Mouse (Mus musculus) hindbrain, embryonic 11.5 days (tissue): ENCODE data around the gene Nudt16l1. TPM values are rescaled to one million over a fixed set of nuclear protein-coding genes. Genes with fewer than 3 reads are reported as not detected.

ENCODE experiments used
- ATAC-seq: fragments of 200-750 bp; cut with Nextera tagmentation; 2 replicates; pipeline ENCODE4 v1.8.0; 2017; ENCODE audit warnings: mild to moderate bottlenecking, moderate TSS enrichment, moderate library complexity; ENCODE audit not compliant: low FRiP score
- DNase-seq: peaks from one replicate; pipeline ENCODE4 v3.0.0-alpha.2; 2015; ENCODE audit warnings: low spot score
- H3K27ac ChIP-seq: fragments of 300-500 bp; sonication (generic); 2 replicates; pipeline ENCODE4 v1.5.1; 2014; ENCODE audit warnings: mild to moderate bottlenecking, low read depth, low read length
- H3K27me3 ChIP-seq: fragments of 300-500 bp; sonication (generic); 2 replicates; pipeline ENCODE4 v1.6.1; 2014; ENCODE audit warnings: mild to moderate bottlenecking, low read length, moderate library complexity, mixed read lengths; ENCODE audit not compliant: control insufficient read depth, insufficient read depth
- H3K36me3 ChIP-seq: fragments of 300-500 bp; sonication (generic); 2 replicates; pipeline ENCODE4 v1.6.1; 2014; ENCODE audit warnings: mild to moderate bottlenecking, low read length, moderate library complexity, mixed read lengths; ENCODE audit not compliant: control insufficient read depth, insufficient read depth
- H3K4me1 ChIP-seq: fragments of 300-500 bp; sonication (generic); replicated peaks from 2 replicates; pipeline ENCODE4 v1.6.1; 2014; ENCODE audit warnings: low read length, mixed read lengths; ENCODE audit not compliant: control insufficient read depth, insufficient read depth
- H3K4me2 ChIP-seq: fragments of 300-500 bp; sonication (generic); replicated peaks from 2 replicates; pipeline ENCODE4 v1.6.1; 2014; ENCODE audit warnings: mild to moderate bottlenecking, low read depth, low read length
- H3K4me3 ChIP-seq: fragments of 300-500 bp; sonication (generic); 2 replicates; pipeline ENCODE4 v1.5.1; 2014; ENCODE audit warnings: low read depth, low read length
- H3K9ac ChIP-seq: fragments of 300-500 bp; sonication (generic); 2 replicates; pipeline ENCODE4 v1.6.1; 2014; ENCODE audit warnings: low read depth, low read length
- H3K9me3 ChIP-seq: fragments of 300-500 bp; sonication (generic); 2 replicates; pipeline ENCODE4 v1.6.1; 2016; ENCODE audit warnings: low read length; ENCODE audit not compliant: control insufficient read depth
- WGBS: fragments of 180-500 bp; shearing (Covaris S2); extraction: QIAGEN DNeasy Blood & Tissue Kit; methylation state at CpG from one replicate; pipeline ENCODE4 v1.1.7; 2014; 5-methylcytosine and 5-hydroxymethylcytosine counted together
- polyA plus RNA-seq: library from polyadenylated mRNA; unstranded; fragments of >200 nt; fragmentation: Nextera tagmentation; extraction: Ambion mirVana; gene quantifications from 2 replicates; pipeline ENCODE4 v1.2.1, GENCODE M21; 2014

Nudt16l1 gene
- polyA plus RNA-seq, 1 experiment from 2014 or later = 131 TPM

DNA sequence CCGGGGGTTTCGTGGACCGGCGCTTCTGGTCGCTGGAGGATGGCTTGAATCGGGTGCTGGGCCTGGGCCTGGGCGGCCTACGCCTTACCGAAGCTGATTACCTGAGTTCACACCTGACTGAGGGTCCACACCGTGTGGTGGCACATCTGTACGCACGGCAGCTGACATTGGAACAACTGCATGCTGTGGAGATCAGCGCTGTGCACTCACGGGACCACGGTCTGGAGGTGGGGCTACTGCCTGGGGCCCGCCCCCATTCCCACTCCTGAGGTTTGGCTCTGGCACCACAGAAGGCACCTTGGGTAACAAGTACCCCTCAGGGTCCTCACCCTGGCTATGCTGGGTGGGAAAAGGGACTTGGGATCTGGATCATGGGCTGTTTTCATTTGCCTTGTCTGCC, 851 bp downstream of the Nudt16l1 start:
- Histone ChIP-seq H3K4me2 (peak overlapping the region; percentile 81), H3K9me3 (no peaks in the 10 kb centered on the region), H3K27ac (peak overlapping the region; percentile 70), H3K27me3 (no peaks in the 10 kb centered on the region), H3K9ac (peak overlapping the region; percentile 83), H3K36me3 (peaks cover 13% of the 10 kb centered on the region; the same call in 1 of the 2 replicates), H3K4me3 (peak overlapping the region; percentile 71), H3K4me1 (peaks cover 2% of the 10 kb centered on the region; the same call in 1 of the 2 replicates)
- 4% methylated on average over 16 of the region's 16 CpGs for WGBS
- ATAC-seq = peak; percentile 77
- DNase-seq = no peak

DNA sequence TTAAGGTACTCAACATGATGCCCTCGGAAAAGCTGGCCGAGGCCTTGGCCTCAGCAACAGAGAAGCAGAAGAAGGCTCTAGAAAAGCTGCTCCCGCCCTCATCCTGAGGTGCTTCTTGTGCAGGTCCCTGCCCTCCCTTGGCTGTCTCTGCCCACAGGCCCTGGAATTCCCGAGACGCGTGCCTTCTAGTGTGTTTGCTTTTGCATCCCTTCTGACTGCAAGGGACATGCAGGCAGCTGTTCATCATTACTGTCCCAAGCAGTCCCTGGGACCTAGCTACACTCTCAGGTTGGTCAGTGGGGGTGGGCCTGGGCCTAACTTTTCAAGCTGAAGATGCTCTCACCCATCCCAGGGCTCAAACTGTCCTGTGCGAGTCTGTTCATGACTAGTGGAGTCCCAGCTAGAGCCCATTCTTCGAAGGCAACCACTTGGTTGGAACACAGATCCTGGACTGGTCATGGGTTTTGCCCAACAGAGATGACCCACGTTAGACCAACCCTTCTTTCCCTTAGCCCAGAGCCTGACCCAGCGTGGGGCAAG, 1.8 kb downstream of the Nudt16l1 start:
- Histone ChIP-seq H3K9me3 (no peaks in the 10 kb centered on the region), H3K4me2 (peak overlapping the region; percentile 81; the same call in 1 of the 2 replicates), H3K4me3 (no peak overlapping the region), H3K27ac (no peak overlapping the region), H3K4me1 (peaks cover 2% of the 10 kb centered on the region; the same call in 1 of the 2 replicates), H3K36me3 (peaks cover 15% of the 10 kb centered on the region; the same call in 1 of the 2 replicates), H3K27me3 (no peaks in the 10 kb centered on the region), H3K9ac (no peak overlapping the region)
- ATAC-seq (no peak), DNase-seq (no peak)
- 93% methylated on average over 10 of the region's 10 CpGs for WGBS

DNA sequence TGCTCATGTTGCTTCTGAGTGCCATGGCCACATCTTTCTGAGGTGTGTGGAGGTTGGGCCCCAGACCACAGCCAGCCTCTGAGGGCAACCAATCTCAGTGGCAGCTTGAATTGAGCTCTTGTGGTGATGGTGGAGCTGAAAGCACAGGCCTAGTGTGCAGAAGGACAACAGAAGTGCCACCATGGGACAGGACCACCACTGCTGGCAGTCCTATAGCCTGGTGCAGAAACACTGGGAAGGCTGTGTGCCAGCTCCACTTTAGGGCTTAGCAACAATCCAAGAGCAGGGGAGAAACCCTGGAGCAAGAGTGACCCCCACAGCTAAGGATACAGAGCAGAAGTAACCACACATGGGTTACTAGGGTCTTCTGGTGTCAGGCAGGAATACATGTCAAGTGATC, 2.5 kb downstream of the Nudt16l1 start:
- no peak overlapping the region for H3K9ac ChIP-seq
- peaks cover 15% of the 10 kb centered on the region; the same call in 1 of the 2 replicates for H3K36me3 ChIP-seq
- H3K9me3 ChIP-seq = no peaks in the 10 kb centered on the region
- no peak for ATAC-seq
- no peak for DNase-seq
- peaks cover 2% of the 10 kb centered on the region; the same call in 1 of the 2 replicates for H3K4me1 ChIP-seq
- H3K4me3 ChIP-seq = no peak overlapping the region
- no peaks in the 10 kb centered on the region for H3K27me3 ChIP-seq
- H3K27ac ChIP-seq = no peak overlapping the region
- H3K4me2 ChIP-seq = no peak overlapping the region

DNA sequence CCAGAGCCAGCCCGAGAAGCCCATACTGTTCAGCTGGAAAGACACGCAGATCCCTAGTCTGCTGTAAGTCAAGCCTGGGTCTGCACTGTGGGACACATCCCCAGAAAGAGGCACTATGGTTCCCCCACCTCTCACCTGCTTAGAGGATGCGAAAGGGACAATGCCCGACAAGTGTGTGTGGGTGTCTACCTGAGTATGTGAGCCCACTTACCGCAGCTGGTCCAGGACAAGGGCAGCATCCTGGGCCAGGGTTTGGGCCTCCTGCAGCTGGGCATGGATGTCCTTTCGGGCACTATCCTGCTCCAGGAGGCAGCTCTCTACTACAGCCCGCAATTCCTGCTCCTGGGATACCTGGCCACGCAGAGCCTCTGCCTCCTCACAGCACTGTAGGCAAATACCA, 4.3 kb downstream of the Nudt16l1 start:
- Histone ChIP-seq H3K27me3 (no peaks in the 10 kb centered on the region), H3K4me3 (no peak overlapping the region), H3K9ac (no peak overlapping the region), H3K27ac (no peak overlapping the region), H3K36me3 (peaks cover 15% of the 10 kb centered on the region; the same call in 1 of the 2 replicates), H3K4me2 (no peak overlapping the region), H3K9me3 (no peaks in the 10 kb centered on the region), H3K4me1 (peaks cover 2% of the 10 kb centered on the region; the same call in 1 of the 2 replicates)
- WGBS = 93% methylated on average over 8 of the region's 8 CpGs
- ATAC-seq (no peak), DNase-seq (no peak)

DNA sequence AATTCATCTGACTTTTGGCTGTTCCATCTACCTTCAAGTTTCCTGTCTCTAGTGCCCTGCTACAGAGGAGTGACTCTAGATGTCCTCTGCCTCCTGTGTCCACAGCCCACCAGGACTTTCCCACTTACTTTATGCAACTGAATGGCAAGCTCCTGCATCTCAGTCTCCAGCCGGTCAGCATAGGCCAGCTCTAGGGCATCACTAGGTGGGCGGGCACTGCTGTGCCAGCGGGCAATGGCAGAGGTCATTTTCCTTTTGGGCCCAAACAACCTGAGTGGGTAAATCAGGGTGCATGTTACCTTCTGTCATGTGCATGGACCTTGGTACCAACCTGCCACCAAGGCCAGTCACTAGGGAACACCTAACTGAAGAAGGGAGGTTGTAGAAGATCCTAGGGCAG, 4.9 kb downstream of the Nudt16l1 start:
- H3K27ac ChIP-seq = no peak overlapping the region
- WGBS = 100% methylated on average over 3 of the region's 3 CpGs
- no peaks in the 10 kb centered on the region for H3K9me3 ChIP-seq
- H3K27me3 ChIP-seq = no peaks in the 10 kb centered on the region
- no peak overlapping the region for H3K4me2 ChIP-seq
- H3K4me1 ChIP-seq = peaks cover 2% of the 10 kb centered on the region; the same call in 1 of the 2 replicates
- no peak overlapping the region for H3K4me3 ChIP-seq
- no peak for ATAC-seq
- H3K9ac ChIP-seq = no peak overlapping the region
- H3K36me3 ChIP-seq = peaks cover 15% of the 10 kb centered on the region; the same call in 1 of the 2 replicates
- no peak for DNase-seq

DNA sequence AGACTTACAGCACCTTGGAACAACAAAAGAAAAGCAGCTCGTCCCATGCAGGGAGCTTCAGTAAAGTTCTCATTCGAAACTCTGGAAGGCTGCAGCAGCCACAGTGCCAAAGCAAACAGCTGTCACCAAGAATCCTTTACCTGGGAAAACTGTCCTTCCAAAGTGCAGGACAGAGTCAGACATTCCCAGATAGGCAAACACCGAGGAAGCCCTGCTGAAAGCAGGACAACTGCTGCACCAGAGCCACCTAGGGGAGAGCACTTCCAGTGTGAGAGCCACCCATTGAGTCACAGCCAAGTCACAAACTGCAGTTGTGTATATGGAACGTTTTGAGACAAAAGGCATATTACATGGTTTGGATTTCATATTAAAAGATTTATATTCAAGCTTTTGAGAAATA, 6.9 kb downstream of the Nudt16l1 start:
- peaks cover 17% of the 10 kb centered on the region for H3K36me3 ChIP-seq
- DNase-seq = no peak

DNA sequence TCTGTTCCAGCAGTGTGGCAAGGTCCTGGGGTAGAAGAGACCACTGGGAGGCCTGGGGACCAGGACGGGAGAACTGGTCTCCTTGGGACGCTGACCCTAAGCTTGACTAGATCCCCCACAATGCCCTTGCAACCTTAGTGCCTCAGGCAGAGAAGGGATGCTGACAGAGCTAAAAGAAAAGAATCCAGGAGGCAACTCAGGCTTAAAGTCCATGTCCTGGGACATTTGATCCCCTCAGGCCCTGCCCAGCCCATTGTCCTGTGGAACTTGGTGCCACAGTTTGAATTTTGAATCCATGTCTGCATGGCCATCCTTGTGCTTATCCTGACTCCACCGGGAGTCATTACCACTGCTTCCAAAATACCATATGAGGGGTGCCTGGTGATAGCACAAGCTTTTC, 7.6 kb downstream of the Nudt16l1 start:
- Histone ChIP-seq H3K4me1 (no peaks in the 10 kb centered on the region), H3K36me3 (peaks cover 17% of the 10 kb centered on the region), H3K9me3 (no peaks in the 10 kb centered on the region), H3K9ac (no peak overlapping the region), H3K27ac (no peak overlapping the region), H3K4me3 (no peak overlapping the region), H3K27me3 (no peaks in the 10 kb centered on the region), H3K4me2 (no peak overlapping the region)
- ATAC-seq = no peak
- no peak for DNase-seq
- 89% methylated on average over 3 of the region's 3 CpGs for WGBS

More for the DNA sequence above, 6.9 kb downstream of the Nudt16l1 start:
- Histone ChIP-seq H3K27ac (no peak overlapping the region), H3K9ac (no peak overlapping the region), H3K4me1 (no peaks in the 10 kb centered on the region), H3K4me2 (no peak overlapping the region), H3K27me3 (no peaks in the 10 kb centered on the region), H3K9me3 (no peaks in the 10 kb centered on the region), H3K4me3 (no peak overlapping the region)
- no peak for ATAC-seq
- WGBS = 83% methylated on average over 4 of the region's 4 CpGs

DNA sequence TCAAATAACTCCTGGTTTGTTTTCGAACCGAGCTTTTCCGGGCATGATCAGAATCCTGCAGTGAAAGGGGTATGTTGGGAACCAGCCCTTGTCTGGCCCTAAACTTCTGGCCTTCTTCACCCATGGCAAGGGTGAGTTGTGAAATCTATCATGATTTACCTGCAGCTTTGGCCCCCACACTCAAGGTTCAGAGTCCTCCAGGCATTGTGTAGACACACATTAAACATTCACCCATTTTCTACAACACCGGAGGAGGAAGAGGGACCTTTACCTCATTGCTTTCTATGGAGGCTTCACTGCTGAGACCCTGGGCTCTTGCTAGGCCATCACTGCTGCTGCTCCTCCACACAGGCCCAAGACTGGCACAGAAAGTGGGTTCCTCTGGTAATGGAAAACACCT, 8.8 kb downstream of the Nudt16l1 start:
- 76% methylated on average over 4 of the region's 4 CpGs for WGBS

DNA sequence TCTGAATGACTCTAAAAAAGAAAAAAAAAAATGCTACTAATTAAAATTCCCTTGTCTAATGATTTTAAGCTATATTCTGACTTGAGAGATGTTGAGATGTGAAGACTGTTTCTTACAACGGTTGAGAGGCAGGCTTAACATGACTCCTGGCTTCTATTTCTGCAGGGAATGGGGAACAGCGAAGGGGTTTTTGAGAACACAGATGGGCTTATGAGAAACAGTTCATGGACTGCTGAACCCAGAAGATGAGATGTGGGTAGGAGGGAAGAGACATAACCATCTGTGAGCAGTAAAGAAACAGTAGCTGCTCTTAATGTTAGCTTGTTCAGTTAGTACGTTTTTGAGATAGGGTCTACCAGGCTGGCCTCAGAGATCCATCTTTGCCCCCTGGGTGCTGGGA, 18.0 kb downstream of the Nudt16l1 start:
- Histone ChIP-seq H3K9ac (no peak overlapping the region), H3K4me3 (no peak overlapping the region), H3K27me3 (no peaks in the 10 kb centered on the region), H3K9me3 (no peaks in the 10 kb centered on the region), H3K27ac (no peak overlapping the region), H3K4me1 (no peaks in the 10 kb centered on the region), H3K36me3 (peaks cover 13% of the 10 kb centered on the region; the same call in 1 of the 2 replicates), H3K4me2 (no peak overlapping the region)
- 91% methylated on average over 3 of the region's 3 CpGs for WGBS
- DNase-seq (no peak), ATAC-seq (no peak)

More for the DNA sequence above, 8.8 kb downstream of the Nudt16l1 start:
- ATAC-seq (no peak), DNase-seq (no peak)
- Histone ChIP-seq H3K4me2 (no peak overlapping the region), H3K4me1 (no peaks in the 10 kb centered on the region), H3K9ac (no peak overlapping the region), H3K36me3 (peaks cover 12% of the 10 kb centered on the region), H3K4me3 (no peak overlapping the region), H3K27me3 (no peaks in the 10 kb centered on the region), H3K9me3 (no peaks in the 10 kb centered on the region), H3K27ac (no peak overlapping the region)
